In genomic region chr13:45099582-45100229, GRCm38 (mm10) we compare ENCODE assay signal across 25 mouse cellular contexts. TPM values are rescaled to one million over a fixed set of nuclear protein-coding genes. Genes with fewer than 3 reads are reported as not detected.
A peak's percentile ranks its signal among the peaks of the same experiment; 100 is the strongest.
DNase-seq lines count a peak whose midpoint lies in the region; ATAC-seq and TF ChIP-seq lines count a peak whose summit lies in the region.
"Had no signal": no experiment of that assay in that cellular context is flagged by ENCODE, and none has a peak within 500 bp of the region (broad histone marks: within the 10 kb centered on the region; RNA-seq: fewer than 3 reads in every experiment).

No protein-coding gene starts in this region.

- DNase-seq in left cerebral cortex, adult 2 months (ENCODE audit: extremely low spot score in 1 of 2, low spot score in 2 of 2): no peak
- DNase-seq in left cerebral cortex, adult 18-20 months (ENCODE audit: low spot score in 2 of 2): no peak
- DNase-seq in brain, embryonic 14.5 days (ENCODE audit: low read depth): peak; percentile 14
- DNase-seq in layer of hippocampus, adult 2 months (ENCODE audit: low spot score in 2 of 2): no peak
- no peak for DNase-seq in gastrocnemius, adult 8-10 months (ENCODE audit: low spot score in 2 of 2)
- no peak for DNase-seq in thymus, postnatal 14 days
- DNase-seq: adrenal gland, postnatal 10 days; cerebellum, adult 9-10 months; embryo, embryonic 11 days; heart, postnatal 4 days; kidney, postnatal 25 days; liver, postnatal 0 days; right cerebral cortex, postnatal 25 days had no signal

- no peak overlapping the region for H3K4me3 ChIP-seq in left cerebral cortex, adult 2 months
- H3K4me3 ChIP-seq in layer of hippocampus, adult 2 months: no peak overlapping the region
- H3K4me3 ChIP-seq: embryonic facial prominence, embryonic 13.5 days; forebrain, embryonic 13.5 days; hindbrain, embryonic 15.5 days; limb, embryonic 12.5 days; midbrain, embryonic 12.5 days had no signal

- no peak for TF ChIP-seq CTCF in left cerebral cortex, adult 2 months (IDR thresholded peaks at IDR 0.05)
- TF ChIP-seq CTCF in brain, embryonic 14.5 days (IDR thresholded peaks at IDR 0.05; ENCODE audit: borderline replicate concordance, extremely low read depth, insufficient read depth, insufficient read length): no peak
- TF ChIP-seq CTCF in layer of hippocampus, adult 2 months (conservative IDR thresholded peaks at IDR 0.05): no peak

- 0 out of 2 replicates have a peak overlapping the region, but pooled peaks have one; percentile 17 for H3K27ac ChIP-seq in left cerebral cortex, adult 2 months
- peak overlapping the region; percentile 24; the same call in 1 of the 2 replicates for H3K27ac ChIP-seq in layer of hippocampus, adult 2 months
- H3K27ac ChIP-seq: embryonic facial prominence, embryonic 13.5 days; forebrain, embryonic 13.5 days; hindbrain, embryonic 15.5 days; limb, embryonic 12.5 days; midbrain, embryonic 12.5 days had no signal

- intact Hi-C loops in left cerebral cortex, adult 2 months (cut with DNase I): no loop called here

- peak; percentile 78 for ATAC-seq in megakaryocyte, adult 5-6 weeks (ENCODE audit: poor library complexity, severe bottlenecking)
- ATAC-seq: forebrain, embryonic 13.5 days; intestine, embryonic 16.5 days; liver, postnatal 0 days; lung, postnatal 0 days had no signal

- TF ChIP-seq POLR2A in brain, embryonic 14.5 days (IDR thresholded peaks at IDR 0.05; ENCODE audit: borderline replicate concordance, extremely low read depth, insufficient read depth, insufficient read length, poor library complexity, severe bottlenecking): no peak

RNA-seq across cellular contexts. Expression of gene Gm9817, which starts 21.2 kb away (rescaled TPM):
- not detected for total RNA-seq in left cerebral cortex, adult 2 months (2021)
- not detected for total RNA-seq in left cerebral cortex, adult 18-20 months (2021)
- polyA plus RNA-seq in brain, embryonic 14.5 days (2012; rRNA removed): 0.06 and 0.10 TPM in 2 replicates
- total RNA-seq in layer of hippocampus, adult 2 months (2021): not detected
- not detected in 2 replicates for total RNA-seq in megakaryocyte, adult 5-6 weeks (2015)
- total RNA-seq in megakaryocyte, adult 5-6 weeks (2017): 0.07 TPM in 1 of 2 replicates, not detected in the other
- total RNA-seq in gastrocnemius, adult 8-10 months (2022): under 1 TPM in 2 of 4 experiments, not detected in 2; 0.12 to 0.22 TPM
- total RNA-seq: MEL had no signal
- polyA plus RNA-seq: embryonic facial prominence, embryonic 13.5 days; forebrain, embryonic 13.5 days; intestine, embryonic 16.5 days; limb, embryonic 12.5 days; liver, embryonic 11.5 days; liver, postnatal 0 days; midbrain, embryonic 12.5 days; neural tube, embryonic 11.5 days; spleen, adult 2 months had no signal
